Mouse (Mus musculus) MN1 (cell line): ENCODE data around the gene 1700025C18Rik.

Experiments used
- DNase-seq: peaks from one replicate; pipeline ENCODE4 v3.0.0-alpha.2; 2016; ENCODE audit warnings: low spot score

The 1700025C18Rik gene

DNA sequence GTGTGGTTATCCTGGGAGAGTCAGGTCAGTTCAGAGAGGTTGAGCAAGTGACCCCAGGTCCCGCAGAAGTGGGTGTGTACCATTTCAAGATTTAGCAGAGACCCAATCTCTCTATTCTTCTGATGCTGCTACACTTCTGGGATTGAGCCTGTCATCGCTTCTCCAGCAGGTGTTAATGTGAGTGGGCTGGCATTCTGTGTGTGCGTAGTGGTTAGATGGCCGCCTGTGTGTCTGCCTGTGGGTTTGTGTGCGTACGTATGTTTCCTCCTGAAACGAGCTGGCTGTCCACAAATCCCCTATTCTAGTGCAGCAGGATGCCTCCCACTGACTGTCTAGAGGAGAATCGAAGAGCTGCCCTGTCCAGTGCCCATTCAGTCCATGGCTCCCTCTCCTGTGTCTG, 12.5 kb downstream of the 1700025C18Rik start:
- DNase-seq = no peak

DNA sequence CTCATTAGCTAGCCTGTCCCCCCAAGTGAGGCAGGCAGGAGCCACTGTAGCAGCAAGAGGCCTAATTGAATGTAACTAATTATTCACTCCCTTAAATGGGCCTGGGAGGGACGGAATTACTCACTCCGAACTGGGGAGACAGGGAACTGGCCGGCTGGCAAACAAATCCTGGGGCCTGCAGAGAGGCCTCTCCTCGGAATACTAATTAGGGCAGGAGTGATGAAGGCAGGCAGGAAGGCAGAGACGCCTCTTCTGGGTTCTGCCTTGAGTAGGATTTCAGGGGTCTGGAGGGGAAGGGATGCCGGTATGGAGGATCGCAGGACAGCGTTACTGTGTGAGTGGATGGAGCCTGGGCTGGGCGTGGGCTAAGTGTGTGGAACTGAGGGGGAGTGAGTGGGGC, 13.5 kb downstream of the 1700025C18Rik start:
- peak; percentile 54 for DNase-seq

DNA sequence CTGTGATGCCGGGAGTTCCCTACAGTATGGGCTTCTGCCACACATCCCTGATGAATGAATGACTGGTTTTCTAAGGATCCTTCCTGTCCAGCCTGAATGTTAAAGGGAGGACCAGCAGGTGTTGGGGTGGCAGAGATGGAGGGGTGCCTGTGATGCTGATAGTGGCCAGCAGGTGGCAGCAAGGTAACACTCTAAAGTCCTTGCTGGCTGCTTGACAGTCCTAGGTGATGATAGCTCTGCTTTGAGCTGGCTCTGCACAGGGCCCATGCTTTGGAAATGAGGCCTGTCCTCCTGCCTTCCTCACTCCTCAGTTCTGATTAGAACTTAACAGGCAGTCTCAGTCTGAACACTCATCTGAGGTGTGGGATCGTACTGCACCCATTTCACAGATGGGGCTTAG, 15.6 kb downstream of the 1700025C18Rik start:
- DNase-seq = peak; percentile 86

DNA sequence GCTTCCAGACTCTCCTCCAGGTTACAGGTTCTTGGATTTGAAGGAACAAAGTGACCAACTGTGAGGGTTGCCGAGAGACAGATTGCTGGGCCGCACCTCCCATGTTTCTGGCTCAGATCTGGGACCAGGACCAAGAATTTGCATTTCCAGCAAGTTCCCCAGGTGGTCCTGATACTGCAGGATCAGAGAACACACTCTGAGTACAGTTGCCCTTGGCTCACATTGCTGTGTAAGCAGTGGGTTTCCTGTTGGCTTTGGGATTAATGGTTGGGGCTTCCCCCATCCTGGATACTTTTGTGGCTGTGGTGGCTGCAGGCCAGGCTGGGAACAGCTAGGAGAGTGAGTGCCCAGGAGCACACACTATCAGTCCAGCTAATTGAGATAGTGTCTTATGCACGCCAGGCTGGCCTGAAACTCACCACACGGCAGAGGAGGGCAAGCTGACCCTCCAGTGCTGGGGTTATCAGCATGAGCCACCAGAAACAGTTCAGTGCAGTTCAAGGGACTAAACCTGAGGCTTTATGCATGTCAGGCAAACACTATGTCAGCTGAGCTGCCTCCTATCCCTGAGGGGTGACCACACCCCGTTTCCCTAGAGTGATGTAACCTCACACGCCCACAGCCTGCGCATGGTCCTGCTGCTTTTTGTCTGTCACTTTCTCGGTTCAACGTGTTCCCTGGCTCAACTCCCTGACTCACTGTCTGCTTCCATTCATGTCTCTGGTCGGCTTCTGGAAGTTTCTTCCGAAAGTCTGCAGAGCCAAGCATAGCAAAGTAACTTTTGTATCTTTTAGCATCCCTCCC, 16.3 kb downstream of the 1700025C18Rik start:
- peak; percentile 73 for DNase-seq

DNA sequence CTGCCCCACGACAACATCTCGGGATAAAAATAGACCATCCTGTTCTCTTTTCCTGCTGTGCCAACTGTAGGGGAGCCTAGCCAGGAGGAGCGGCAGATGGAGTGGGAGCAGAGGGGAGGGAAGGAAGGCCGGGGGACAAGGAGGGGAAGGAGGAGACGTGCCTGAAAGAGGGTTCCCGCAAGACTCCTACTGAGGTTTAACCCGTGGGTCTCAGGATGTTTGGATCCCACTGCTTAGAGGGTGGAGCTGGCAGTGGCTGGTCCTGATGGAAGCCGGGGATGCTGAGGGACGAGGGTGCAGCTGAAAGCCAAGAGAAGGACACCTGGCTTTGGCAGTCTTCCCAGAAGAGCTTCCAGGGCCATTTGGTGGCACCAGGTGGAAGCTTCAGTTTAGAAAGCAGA, 17.2 kb downstream of the 1700025C18Rik start:
- no peak for DNase-seq

DNA sequence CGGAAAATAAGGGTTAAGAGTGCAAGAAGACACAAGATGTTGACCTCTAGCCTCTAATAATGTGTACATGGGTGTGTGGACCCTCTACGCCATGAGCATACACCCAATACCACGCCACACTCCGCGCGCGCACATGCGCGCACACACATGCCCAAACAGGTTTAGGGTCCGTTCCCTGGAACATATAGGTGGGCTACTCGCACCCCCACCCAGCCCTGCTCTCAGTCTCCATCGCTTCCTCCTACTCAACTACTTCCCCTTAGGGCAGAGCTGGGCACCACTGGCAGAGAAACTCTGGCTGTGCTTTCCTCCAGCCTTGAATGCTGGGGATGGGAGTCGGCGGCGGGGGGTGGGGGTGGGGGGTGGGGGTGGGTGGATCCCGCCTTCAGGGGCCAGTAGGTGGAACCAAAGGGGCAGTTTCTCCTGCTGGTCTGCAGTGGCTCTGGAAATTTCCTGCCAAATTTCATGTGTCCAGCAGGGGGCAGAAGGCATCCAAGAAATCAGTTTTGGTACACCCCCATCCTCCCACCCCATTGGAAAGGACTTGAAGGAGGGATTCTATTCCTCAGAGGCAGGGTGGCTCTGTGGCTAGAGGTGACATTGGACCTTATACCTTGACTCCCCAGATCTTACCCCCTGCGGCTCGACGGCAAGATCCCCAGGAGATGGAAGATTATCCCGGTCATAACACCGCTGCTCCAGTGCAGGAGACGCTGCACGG, 20.3 kb downstream of the 1700025C18Rik start:
- peak; percentile 76 for DNase-seq

DNA sequence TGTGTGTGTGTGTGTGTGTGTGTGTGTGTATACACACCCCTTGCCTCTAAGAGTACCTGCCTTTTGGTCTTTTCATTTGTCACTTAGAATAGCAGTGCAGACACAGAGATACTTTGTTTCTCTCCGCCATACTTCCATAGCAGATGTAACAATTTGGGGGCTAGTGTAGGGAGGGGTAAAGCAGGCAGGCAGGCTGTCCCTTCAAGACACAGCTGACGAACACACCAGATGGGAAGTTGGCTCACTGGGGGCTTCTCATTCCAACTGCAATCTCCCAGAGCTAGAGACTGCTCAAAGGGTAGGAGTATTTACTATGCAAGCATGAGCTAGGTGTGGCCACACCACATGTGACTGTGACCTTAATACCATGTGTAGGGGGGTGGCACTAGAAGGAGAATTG, 21.7 kb downstream of the 1700025C18Rik start:
- DNase-seq = no peak

DNA sequence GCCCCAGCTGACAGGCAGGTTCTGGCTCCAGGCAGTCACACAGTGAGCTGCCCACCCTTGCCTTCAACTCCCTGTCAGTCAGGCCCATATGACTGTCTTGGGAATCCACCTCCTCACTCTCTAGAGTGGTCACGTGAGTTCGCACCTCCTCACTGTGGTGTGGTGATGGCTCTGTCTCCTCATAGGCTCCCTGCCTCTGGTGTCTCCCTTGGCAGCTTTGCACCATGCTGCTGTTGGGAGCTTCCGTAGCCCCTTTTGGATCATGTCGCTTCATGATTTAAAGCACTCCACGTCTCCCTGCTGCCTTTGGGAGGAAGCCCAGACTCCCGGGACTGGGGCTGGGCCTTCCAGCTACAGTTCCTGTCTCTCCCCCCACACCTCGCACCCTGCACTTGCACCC, 26.1 kb downstream of the 1700025C18Rik start:
- no peak for DNase-seq

DNA sequence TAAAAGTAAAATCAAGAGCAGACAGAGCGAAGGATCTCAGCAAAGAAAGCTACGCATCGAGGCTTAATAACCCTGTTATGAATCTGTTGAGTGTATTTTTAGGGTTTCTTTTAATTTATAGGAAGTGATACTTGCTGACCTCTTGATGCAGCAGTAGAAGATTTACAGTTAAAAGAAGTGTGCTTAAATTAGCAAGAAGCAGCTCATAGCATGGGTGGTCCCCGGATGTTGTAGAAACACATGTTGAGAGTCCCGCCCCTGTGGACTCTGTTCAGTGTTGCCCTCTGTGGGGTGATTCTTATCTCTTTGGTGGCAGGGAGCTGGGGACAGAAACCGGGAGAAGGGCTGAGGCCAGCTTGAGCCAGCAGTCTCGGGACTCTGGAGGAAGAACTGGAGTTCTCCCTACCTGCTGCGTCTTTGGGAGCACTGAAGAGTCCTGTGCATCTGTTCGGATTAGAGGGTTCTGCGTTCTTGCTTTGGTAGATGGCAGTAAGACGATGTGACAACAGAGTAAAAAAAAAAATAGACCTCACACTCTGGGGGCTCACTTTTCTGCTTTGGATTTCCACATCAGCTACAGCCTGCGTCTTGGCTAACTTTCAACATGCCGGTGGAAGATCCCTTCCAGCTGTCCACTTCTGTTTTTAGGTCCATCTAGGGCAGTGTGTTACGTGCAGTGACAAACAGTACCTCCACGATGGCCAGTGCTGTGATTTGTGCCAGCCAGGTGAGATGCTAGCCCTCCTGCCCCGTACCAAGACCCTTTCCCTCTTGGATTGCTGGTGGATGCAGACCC, 28.7 kb downstream of the 1700025C18Rik start:
- no peak for DNase-seq

DNA sequence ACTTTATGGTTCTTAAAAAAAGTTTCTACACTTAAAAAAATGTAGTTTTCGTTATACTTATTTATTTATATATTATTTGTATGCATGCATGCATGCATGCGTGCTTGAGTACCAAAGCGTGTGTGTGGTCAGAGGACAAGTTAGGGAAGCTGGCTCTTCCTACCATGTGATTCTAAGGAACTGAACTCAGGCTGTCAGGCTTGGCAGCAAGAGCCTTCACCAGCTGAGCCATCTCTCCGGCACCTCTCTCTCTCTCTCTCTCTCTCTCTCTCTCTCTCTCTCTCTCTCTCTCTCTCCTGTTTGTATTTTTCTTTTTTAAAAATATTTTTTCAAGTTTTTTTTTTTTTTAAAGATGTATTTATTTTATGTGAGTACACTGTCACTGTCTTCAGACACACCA, 30.6 kb downstream of the 1700025C18Rik start:
- DNase-seq = no peak

DNA sequence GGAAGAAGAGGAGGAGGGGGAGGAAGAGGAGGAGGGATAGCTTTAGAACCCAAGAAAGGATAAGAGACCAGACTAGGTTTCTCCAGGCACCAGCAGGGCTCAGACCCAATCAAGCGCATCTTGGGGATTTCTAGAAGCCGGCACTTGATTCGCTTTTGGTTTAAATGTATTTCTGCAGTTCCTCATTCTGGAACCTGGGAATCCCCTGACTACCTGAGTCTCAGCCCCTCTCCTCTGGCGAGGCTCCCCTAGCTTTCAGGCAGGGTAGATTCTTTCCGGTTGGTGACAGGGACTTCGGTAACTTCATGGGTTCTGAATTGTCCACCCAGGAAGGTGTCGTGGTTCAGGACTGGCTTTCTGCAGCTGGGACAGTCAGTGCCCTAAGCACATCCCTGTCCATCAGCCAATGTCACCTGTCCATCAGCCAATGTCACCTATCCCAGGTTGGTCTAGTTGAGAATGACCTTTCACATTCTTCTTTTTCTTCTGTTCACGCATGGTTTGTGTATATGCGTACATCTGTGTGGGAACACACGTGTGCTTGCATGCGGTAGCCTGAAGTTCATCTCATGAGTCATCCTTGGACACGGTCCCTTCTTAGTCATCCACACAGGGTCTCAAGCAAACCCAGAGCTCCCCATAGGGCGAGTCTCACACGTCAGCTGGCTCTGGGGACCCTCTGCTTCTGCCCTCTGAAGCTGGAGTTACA, 34.0 kb downstream of the 1700025C18Rik start:
- DNase-seq = no peak

DNA sequence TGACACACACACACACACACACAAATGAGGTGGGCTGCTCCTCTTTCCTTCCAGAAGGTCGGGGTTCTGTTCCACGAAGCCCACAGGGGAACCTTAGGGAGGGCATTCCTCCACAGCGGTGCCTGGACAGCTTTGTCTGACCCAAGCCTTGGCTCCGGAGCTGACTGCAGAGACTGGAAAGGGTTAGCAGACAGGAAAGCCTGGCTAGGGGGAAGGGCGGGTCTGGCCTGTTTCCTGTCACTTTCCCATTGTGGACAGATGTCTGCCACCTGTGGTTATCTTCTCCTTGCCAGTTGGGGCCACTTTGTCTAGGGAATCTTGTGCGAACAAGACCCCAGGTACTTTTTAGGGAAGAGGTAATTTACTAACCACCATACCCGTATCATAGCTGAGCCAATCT, 34.6 kb downstream of the 1700025C18Rik start:
- no peak for DNase-seq

DNA sequence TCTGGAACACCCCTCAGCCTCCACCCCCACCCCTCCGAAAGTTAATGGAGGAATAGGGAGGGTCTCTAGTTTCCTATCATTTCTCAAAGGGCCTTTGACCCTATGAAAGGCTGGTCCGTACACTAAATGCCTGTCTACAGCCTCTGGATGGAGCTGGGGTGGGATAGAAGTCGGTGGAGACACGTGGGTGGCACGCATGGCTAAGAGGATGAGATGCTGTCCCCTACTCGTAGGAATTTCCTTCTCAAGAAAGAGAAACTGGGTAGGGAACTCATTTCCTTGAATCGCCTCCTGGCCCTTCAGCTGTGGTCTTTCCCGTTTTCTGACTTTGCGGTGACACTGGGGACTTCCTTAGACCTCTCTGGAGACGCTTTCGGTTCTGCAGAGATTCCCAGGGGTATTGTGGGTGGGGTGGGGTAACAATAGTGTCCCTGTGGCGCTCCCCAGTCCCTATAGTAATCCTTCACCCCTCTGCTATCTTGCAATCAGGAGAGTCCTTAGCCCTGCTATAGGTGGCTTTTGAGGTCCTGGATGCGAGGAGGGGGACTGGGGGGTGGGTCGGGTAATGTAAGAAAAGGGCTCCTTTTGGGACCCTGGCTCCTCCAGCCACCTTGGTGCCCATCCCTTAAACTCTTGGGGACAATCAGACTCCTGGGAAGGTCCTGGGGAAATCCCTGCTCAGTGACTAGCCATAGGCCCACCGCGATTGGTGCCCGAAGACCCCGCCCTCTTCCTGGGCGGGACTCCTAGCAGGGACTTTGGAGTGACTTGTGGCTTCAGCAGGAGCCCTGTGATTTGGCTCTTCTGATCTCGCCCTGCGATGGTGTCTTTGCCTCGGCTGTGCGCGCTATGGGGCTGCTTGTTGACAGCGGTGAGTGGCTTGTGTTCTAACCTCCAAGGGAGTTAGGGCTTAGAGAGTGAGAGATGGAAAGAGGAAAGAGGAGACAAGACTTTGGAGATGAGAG, 35.4 kb downstream of the 1700025C18Rik start, which contains the start of gene Cd40:
Gene Cd40, plus strand, starts transcription at position 740 of the 965 bp plus-strand sequence.
- no peak for DNase-seq

DNA sequence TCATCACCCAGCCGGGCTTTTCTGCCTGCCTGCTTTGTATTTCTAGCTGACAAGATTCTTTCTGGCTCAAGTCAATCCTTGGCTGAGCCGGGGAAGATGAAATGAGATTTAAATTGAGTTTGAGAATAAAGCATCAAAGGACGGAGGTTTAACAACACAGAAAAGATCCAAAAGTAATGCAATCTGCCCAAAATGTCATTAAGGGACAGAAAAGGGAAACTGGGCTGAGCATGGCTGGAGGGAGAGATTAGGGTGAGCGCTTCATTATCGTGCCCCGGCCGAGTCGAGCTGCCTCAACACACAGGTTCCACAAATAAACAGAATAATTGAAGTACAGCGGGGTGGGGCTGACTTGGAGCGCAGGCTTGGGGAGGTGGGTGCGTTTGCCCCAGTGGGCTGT, 39.0 kb downstream of the 1700025C18Rik start:
- DNase-seq = peak; percentile 45

DNA sequence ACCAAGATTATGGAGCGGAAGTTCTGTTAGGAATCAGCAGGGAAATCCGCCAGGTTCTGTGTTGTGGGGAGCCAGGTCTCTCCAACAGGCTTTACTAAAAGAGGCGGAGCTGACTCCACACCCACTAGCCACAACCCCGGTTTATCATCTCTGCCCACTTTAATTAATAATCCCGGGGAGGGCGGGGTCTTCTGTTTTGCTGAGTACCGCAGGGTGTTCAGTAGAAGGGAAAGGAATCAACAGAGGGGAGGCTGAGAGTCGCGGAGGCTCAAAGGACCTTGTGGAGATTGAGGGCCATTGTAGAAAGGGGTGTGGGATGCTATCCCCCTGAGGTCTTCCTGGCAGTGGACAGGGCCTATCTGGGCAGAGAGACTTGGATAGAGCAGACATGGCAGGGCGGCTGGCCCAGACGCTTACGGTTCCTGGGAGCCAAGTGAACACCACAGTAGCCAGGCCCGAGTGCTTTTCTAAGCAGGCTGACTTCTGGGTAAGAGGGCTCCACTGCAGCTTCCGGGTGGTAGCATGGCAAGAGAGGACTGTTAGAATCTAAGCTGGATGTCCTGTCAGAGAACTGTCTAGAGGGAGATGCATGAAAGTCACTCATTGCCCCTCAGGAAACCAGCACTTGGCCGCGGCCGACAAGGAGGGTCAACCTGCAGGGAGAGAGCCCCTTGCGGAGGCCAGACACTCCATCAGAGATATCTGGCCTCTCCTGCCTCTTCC, 39.6 kb downstream of the 1700025C18Rik start:
- peak; percentile 64 for DNase-seq

DNA sequence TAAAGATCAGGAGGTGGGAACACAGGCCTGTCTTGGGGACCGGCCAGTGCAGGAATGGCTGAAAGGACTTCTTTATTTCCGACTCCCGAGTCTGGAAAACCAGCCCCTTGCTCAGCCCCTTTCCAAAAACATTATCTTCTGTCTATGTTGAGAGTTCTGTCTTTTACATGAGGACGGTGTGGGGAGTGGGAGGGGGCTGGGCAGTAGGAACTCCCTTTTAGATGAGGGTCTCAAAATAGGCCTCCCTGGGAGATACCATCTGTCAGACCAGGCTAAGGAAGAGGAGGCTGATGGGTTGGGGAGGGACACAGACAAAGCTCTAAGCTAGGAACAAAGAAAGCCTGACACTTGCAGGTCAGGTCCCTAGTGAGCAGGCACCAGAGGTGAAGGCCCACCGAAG, 41.5 kb downstream of the 1700025C18Rik start:
- no peak for DNase-seq

DNA sequence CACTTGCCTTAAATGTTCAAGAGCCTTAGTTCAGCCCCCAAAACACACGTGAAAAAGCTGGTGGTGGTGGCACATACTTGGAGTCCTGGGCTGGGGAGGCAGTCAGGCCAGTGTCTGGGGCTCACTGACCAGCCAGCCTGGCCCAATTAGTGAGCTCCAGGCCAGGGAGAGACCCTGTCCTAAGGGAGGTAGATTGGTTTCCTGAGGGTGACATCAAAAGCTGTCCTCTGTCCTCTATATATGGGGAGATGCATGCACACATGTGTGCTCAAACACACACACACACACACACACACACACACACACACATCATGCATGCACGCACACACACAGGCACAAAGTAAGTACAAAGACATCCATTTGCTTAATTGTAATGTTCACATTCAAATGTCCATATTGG, 46.8 kb downstream of the 1700025C18Rik start:
- DNase-seq = no peak

DNA sequence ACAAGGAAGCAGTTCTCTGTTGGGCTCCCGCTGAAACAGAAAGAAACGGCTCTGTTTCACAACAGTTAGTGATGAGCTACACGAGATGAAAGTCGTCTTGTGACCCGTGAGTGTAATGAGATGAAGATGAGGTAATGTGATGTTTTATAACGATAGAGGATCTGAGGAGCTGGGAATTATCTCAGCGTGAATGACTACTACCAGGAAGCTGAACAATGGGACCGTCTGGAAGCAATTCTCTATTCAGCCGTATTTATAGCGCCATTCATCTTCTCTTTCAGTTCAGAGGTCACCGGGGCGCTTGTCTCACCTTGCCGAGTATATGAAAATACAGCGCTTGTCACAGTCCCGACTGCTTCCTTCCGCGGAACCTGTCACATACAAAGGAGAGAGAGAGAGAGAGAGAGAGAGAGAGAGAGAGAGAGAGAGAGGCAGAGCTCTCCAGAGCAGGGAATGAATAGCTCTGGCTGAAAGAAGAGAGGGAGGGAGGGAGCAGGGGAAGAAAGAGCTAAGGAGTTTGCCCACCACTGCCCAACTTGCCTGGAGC, 47.4 kb downstream of the 1700025C18Rik start:
- peak; percentile 82 for DNase-seq

DNA sequence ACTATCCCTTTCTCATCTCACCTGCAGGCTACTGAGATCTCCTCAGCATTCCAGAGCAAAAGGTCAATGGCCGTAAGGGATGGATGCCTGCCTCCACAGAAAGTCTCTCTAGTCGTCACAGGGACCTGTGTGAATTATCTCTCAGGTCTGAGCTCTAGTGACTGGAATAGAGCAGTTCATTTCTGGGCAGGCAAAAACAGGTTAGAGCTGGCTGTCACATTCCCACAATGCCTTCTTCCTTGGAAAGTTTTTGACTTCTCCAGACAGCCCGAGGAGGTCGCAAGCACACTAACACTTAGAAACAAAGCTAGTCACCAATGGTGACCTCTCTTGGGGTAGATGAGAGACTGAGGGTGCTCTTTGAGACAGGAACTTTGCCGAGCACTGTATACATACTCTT, 48.4 kb downstream of the 1700025C18Rik start:
- DNase-seq = no peak

DNA sequence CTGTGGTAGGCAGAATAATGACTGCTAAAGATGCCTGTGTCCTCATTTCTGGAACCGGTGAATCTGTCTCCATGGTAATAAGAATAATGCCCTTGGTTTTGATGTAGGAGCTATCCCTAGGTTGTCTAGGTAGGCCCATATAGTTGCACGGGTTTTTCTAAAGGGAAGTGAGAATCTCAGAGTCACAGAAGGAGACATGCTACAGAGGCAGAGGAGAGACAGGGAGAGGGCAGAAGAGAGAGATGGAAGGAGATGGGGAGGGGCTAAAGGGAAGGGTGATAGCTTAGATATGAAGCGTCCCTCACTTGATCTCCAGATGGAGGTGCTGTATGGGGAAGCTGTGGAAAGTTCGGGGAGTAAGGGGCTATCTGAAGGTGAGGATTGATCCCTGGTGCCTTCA, 53.1 kb downstream of the 1700025C18Rik start:
- no peak for DNase-seq
